Mouse (Mus musculus) heart, embryonic 10.5 days (tissue): ENCODE measurements around the gene Ppp1r2. TPM values are rescaled to one million over a fixed set of nuclear protein-coding genes. Genes with fewer than 3 reads are reported as not detected.

Source experiments
- DNase-seq: peaks from one replicate; pipeline ENCODE4 v3.0.0-alpha.2; 2017; ENCODE audit warnings: low spot score
- H3K27ac ChIP-seq: fragments of 300-500 bp; sonication (generic); 2 replicates; pipeline ENCODE4 v1.5.1; 2016; ENCODE audit warnings: mild to moderate bottlenecking
- H3K27me3 ChIP-seq: fragments of 300-500 bp; sonication (generic); 2 replicates; pipeline ENCODE4 v1.6.1; 2016; ENCODE audit warnings: mild to moderate bottlenecking; ENCODE audit not compliant: poor library complexity, insufficient read depth, severe bottlenecking
- H3K36me3 ChIP-seq: fragments of 300-500 bp; sonication (generic); 2 replicates; pipeline ENCODE4 v1.6.1; 2016; ENCODE audit warnings: mild to moderate bottlenecking, moderate library complexity
- H3K4me1 ChIP-seq: fragments of 300-500 bp; sonication (generic); 2 replicates; pipeline ENCODE4 v1.6.1; 2016; ENCODE audit warnings: mild to moderate bottlenecking
- H3K4me3 ChIP-seq: fragments of 300-500 bp; sonication (generic); 2 replicates; pipeline ENCODE4 v1.5.1; 2016; ENCODE audit warnings: mild to moderate bottlenecking, moderate library complexity
- H3K9me3 ChIP-seq: fragments of 300-500 bp; sonication (generic); 2 replicates; pipeline ENCODE4 v1.6.1; 2016; ENCODE audit warnings: mild to moderate bottlenecking, moderate library complexity
- WGBS: fragments of 180-500 bp; shearing (Covaris S2); methylation state at CpG from one replicate; pipeline ENCODE4 v1.1.7; 2016; 5-methylcytosine and 5-hydroxymethylcytosine counted together
- microRNA-seq: library from miRNA; unstranded; fragments of <30 nt; microRNA quantifications from one replicate; pipeline ENCODE4, GENCODE M21; 2017
- polyA plus RNA-seq: library from polyadenylated mRNA; unstranded; fragments of >200 nt; fragmentation: Nextera tagmentation; extraction: Ambion mirVana; gene quantifications from 2 replicates; pipeline ENCODE4 v1.2.1, GENCODE M21; 2016

The Ppp1r2 gene
- polyA plus RNA-seq, 1 experiment from 2014 or later, result 85.0 TPM

- no peak overlapping the region for H3K27ac ChIP-seq
- no peaks in the 10 kb centered on the region for H3K36me3 ChIP-seq
- H3K4me3 ChIP-seq, result no peak overlapping the region
- H3K4me1 ChIP-seq, result peaks cover 17% of the 10 kb centered on the region; the same call in 1 of the 2 replicates
- WGBS, result 78% methylated on average over 9 of the region's 9 CpGs
- H3K27me3 ChIP-seq, result no peaks in the 10 kb centered on the region
- H3K9me3 ChIP-seq, result peaks cover 6% of the 10 kb centered on the region; the same call in 1 of the 2 replicates
- no peak for DNase-seq
Measured at GRCm38 (mm10) chr16:31211503-31211902, 63.6 kb downstream of the Ppp1r2 start.

GRCm38 (mm10) chr16:31210453-31210852, 64.6 kb downstream of the Ppp1r2 start:
- Histone ChIP-seq H3K9me3 (peaks cover 3% of the 10 kb centered on the region; the same call in 1 of the 2 replicates), H3K36me3 (no peaks in the 10 kb centered on the region), H3K4me3 (no peak overlapping the region), H3K27me3 (no peaks in the 10 kb centered on the region), H3K27ac (no peak overlapping the region), H3K4me1 (peaks cover 17% of the 10 kb centered on the region; the same call in 1 of the 2 replicates)
- no peak for DNase-seq
- 59% methylated on average over 4 of the region's 4 CpGs for WGBS

- Histone ChIP-seq H3K9me3 (no peaks in the 10 kb centered on the region), H3K4me3 (no peak overlapping the region), H3K4me1 (peaks cover 17% of the 10 kb centered on the region; the same call in 1 of the 2 replicates), H3K27me3 (no peaks in the 10 kb centered on the region), H3K27ac (no peak overlapping the region), H3K36me3 (no peaks in the 10 kb centered on the region)
- DNase-seq, result no peak
- 54% methylated on average over 5 of the region's 5 CpGs for WGBS
Measured at GRCm38 (mm10) chr16:31209911-31210310, 65.2 kb downstream of the Ppp1r2 start.

- DNase-seq, result no peak
- Histone ChIP-seq H3K4me1 (peaks cover 24% of the 10 kb centered on the region; the same call in 1 of the 2 replicates), H3K27ac (no peak overlapping the region), H3K9me3 (no peaks in the 10 kb centered on the region), H3K27me3 (no peaks in the 10 kb centered on the region), H3K36me3 (no peaks in the 10 kb centered on the region), H3K4me3 (no peak overlapping the region)
- 86% methylated on average over 7 of the region's 7 CpGs for WGBS
Measured at GRCm38 (mm10) chr16:31205726-31206125, 69.4 kb downstream of the Ppp1r2 start.

GRCm38 (mm10) chr16:31205187-31205586, 69.9 kb downstream of the Ppp1r2 start:
- WGBS, result 86% methylated on average over 8 of the region's 8 CpGs
- no peaks in the 10 kb centered on the region for H3K9me3 ChIP-seq

GRCm38 (mm10) chr16:31204216-31204615, 70.9 kb downstream of the Ppp1r2 start:
- Histone ChIP-seq H3K4me3 (no peak overlapping the region), H3K27ac (no peak overlapping the region), H3K9me3 (no peaks in the 10 kb centered on the region), H3K36me3 (no peaks in the 10 kb centered on the region), H3K27me3 (no peaks in the 10 kb centered on the region), H3K4me1 (peaks cover 27% of the 10 kb centered on the region)
- DNase-seq, result no peak
- 69% methylated on average over 1 of the region's 1 CpGs for WGBS

More at GRCm38 (mm10) chr16:31205187-31205586, 69.9 kb downstream of the Ppp1r2 start:
- H3K36me3 ChIP-seq, result no peaks in the 10 kb centered on the region
- H3K27ac ChIP-seq, result no peak overlapping the region
- no peak overlapping the region for H3K4me3 ChIP-seq
- no peak for DNase-seq
- H3K4me1 ChIP-seq, result peaks cover 26% of the 10 kb centered on the region
- H3K27me3 ChIP-seq, result no peaks in the 10 kb centered on the region

GRCm38 (mm10) chr16:31201704-31202103, 73.4 kb downstream of the Ppp1r2 start:
- no peak for DNase-seq
- Histone ChIP-seq H3K4me3 (peak overlapping the region; percentile 99), H3K27me3 (no peaks in the 10 kb centered on the region), H3K27ac (peak overlapping the region; percentile 94), H3K9me3 (no peaks in the 10 kb centered on the region), H3K36me3 (no peaks in the 10 kb centered on the region), H3K4me1 (peaks cover 28% of the 10 kb centered on the region)
- WGBS, result 77% methylated on average over 2 of the region's 2 CpGs

Small RNAs within 50 kb of the gene (microRNA-seq; reads per million reads assigned to microRNA genes)
- not detected for gene Gm27415

Other genes starting within 250 kb of the Ppp1r2 start
- 11.8 and 15.0 TPM in 2 replicates for gene Xxylt1, start 193.8 kb downstream of the Ppp1r2 start, polyA plus RNA-seq
- 15.5 and 16.4 TPM in 2 replicates for gene Acap2, start 74.0 kb downstream of the Ppp1r2 start, polyA plus RNA-seq
- gene Apod, start 39.5 kb upstream of the Ppp1r2 start, polyA plus RNA-seq, result not detected in 2 replicates
- gene Bdh1, start 147.0 kb upstream of the Ppp1r2 start, polyA plus RNA-seq, result 10.7 and 13.8 TPM in 2 replicates